ENCODE assay signal across 12 mouse cellular contexts in genomic region chr16:10905661-10906113, GRCm38 (mm10).
DNase-seq lines count a peak whose midpoint lies in the region; ATAC-seq and TF ChIP-seq lines count a peak whose summit lies in the region.
"Had no signal": no experiment of that assay in that cellular context is flagged by ENCODE, and none has a peak within 500 bp of the region (broad histone marks: within the 10 kb centered on the region; RNA-seq: fewer than 3 reads in every experiment).

No protein-coding gene starts in this region.

- H3K9me3 ChIP-seq in kidney, postnatal 0 days (replicated peaks; ENCODE audit: low read length): no peaks in the 10 kb centered on the region
- H3K9me3 ChIP-seq in embryonic facial prominence, embryonic 11.5 days (replicated peaks; ENCODE audit: control insufficient read depth, low read length): no peaks in the 10 kb centered on the region
- H3K9me3 ChIP-seq in limb, embryonic 12.5 days: no peaks in the 10 kb centered on the region

- TF ChIP-seq CTCF in kidney, postnatal 0 days (IDR thresholded peaks at IDR 0.05; ENCODE audit: low read depth): no peak

- no peak overlapping the region for H3K27ac ChIP-seq in kidney, postnatal 0 days
- no peak overlapping the region for H3K27ac ChIP-seq in embryonic facial prominence, embryonic 11.5 days (replicated peaks; ENCODE audit: low read depth, low read length)
- 0 out of 2 replicates have a peak overlapping the region, but pooled peaks have one; percentile 46 for H3K27ac ChIP-seq in limb, embryonic 12.5 days
- H3K27ac ChIP-seq: liver, embryonic 14.5 days had no signal

- no peak overlapping the region for H3K9ac ChIP-seq in kidney, postnatal 0 days (ENCODE audit: low read depth, low read length)
- no peak overlapping the region for H3K9ac ChIP-seq in embryonic facial prominence, embryonic 11.5 days (replicated peaks; ENCODE audit: low read length)
- H3K9ac ChIP-seq in limb, embryonic 12.5 days (replicated peaks): no peak overlapping the region
- H3K9ac ChIP-seq: liver, embryonic 14.5 days had no signal

- H3K36me3 ChIP-seq in kidney, postnatal 0 days (ENCODE audit: insufficient read depth, low read length): no peaks in the 10 kb centered on the region
- no peaks in the 10 kb centered on the region for H3K36me3 ChIP-seq in embryonic facial prominence, embryonic 11.5 days (replicated peaks; ENCODE audit: control insufficient read depth, insufficient read depth, low read depth, low read length)
- no peaks in the 10 kb centered on the region for H3K36me3 ChIP-seq in limb, embryonic 12.5 days

- peak; percentile 20 for DNase-seq in kidney, postnatal 0 days (ENCODE audit: low spot score)
- DNase-seq in kidney, adult 8-10 months: no peak
- peak; percentile 38 for DNase-seq in embryonic facial prominence, embryonic 11.5 days (ENCODE audit: low spot score)
- peak; percentile 53 to 57 for DNase-seq in thymus, postnatal 10 days (ENCODE audit: low spot score in 2 of 2)
- no peak for DNase-seq in adrenal gland, postnatal 36 days
- DNase-seq in spleen, postnatal 4 days (ENCODE audit: low spot score in 2 of 2): no peak
- no peak for DNase-seq in spleen, adult 12 weeks (ENCODE audit: low spot score)
- DNase-seq: cerebellum, adult 9-11 months; layer of hippocampus, adult 9-11 months had no signal

- H3K4me2 ChIP-seq in kidney, postnatal 0 days (ENCODE audit: low read length): no peak overlapping the region
- no peak overlapping the region for H3K4me2 ChIP-seq in embryonic facial prominence, embryonic 11.5 days (ENCODE audit: low read depth, low read length)
- H3K4me2 ChIP-seq in limb, embryonic 12.5 days: no peak overlapping the region

- 0 out of 2 replicates have a peak, but pooled peaks have one; percentile 30 for ATAC-seq in kidney, postnatal 0 days (replicated peaks; ENCODE audit: low FRiP score, low read depth)
- 0 out of 2 replicates have a peak, but pooled peaks have one; percentile 10 for ATAC-seq in embryonic facial prominence, embryonic 11.5 days (replicated peaks; ENCODE audit: insufficient number of reproducible peaks, low FRiP score, low TSS enrichment, low read depth)
- no peak; the same call in 1 of the 2 replicates for ATAC-seq in limb, embryonic 12.5 days (ENCODE audit: insufficient number of reproducible peaks, insufficient read depth, low FRiP score, low TSS enrichment, low read depth)
- ATAC-seq: forebrain, embryonic 14.5 days had no signal

- no peaks in the 10 kb centered on the region for H3K4me1 ChIP-seq in kidney, postnatal 0 days (replicated peaks; ENCODE audit: insufficient read depth, low read length)
- peaks cover 8% of the 10 kb centered on the region for H3K4me1 ChIP-seq in embryonic facial prominence, embryonic 11.5 days (ENCODE audit: control insufficient read depth, insufficient read depth, low read length)
- H3K4me1 ChIP-seq in limb, embryonic 12.5 days (replicated peaks): peaks cover 12% of the 10 kb centered on the region

- WGBS in kidney, postnatal 0 days: 39% methylated on average over 5 of the region's 5 CpGs
- WGBS in embryonic facial prominence, embryonic 11.5 days: 41% methylated on average over 5 of the region's 5 CpGs
- WGBS in limb, embryonic 12.5 days: 21% methylated on average over 5 of the region's 5 CpGs

- no peak overlapping the region for H3K4me3 ChIP-seq in kidney, postnatal 0 days (replicated peaks; ENCODE audit: low read depth, low read length)
- H3K4me3 ChIP-seq in embryonic facial prominence, embryonic 11.5 days (ENCODE audit: low read depth, low read length): no peak overlapping the region
- no peak overlapping the region for H3K4me3 ChIP-seq in limb, embryonic 12.5 days (replicated peaks)

- no peaks in the 10 kb centered on the region for H3K27me3 ChIP-seq in kidney, postnatal 0 days (ENCODE audit: insufficient read depth, low read length)
- no peaks in the 10 kb centered on the region for H3K27me3 ChIP-seq in embryonic facial prominence, embryonic 11.5 days (ENCODE audit: control insufficient read depth, insufficient read depth, low read length)
- no peaks in the 10 kb centered on the region for H3K27me3 ChIP-seq in limb, embryonic 12.5 days

Comparison
In these comparisons a context has a peak if more than half of its experiments do, and no peak if none do; other contexts are left out.
1. DNase-seq: peak in kidney, postnatal 0 days (single experiment), embryonic facial prominence, embryonic 11.5 days (single experiment) and thymus, postnatal 10 days (2 of 2); none in kidney, adult 8-10 months (0 of 2), adrenal gland, postnatal 36 days (0 of 2), spleen, postnatal 4 days (0 of 2) and spleen, adult 12 weeks (single experiment).